Mouse (Mus musculus): ENCODE results near the gene Vps33a.

Gene Vps33a

DNA sequence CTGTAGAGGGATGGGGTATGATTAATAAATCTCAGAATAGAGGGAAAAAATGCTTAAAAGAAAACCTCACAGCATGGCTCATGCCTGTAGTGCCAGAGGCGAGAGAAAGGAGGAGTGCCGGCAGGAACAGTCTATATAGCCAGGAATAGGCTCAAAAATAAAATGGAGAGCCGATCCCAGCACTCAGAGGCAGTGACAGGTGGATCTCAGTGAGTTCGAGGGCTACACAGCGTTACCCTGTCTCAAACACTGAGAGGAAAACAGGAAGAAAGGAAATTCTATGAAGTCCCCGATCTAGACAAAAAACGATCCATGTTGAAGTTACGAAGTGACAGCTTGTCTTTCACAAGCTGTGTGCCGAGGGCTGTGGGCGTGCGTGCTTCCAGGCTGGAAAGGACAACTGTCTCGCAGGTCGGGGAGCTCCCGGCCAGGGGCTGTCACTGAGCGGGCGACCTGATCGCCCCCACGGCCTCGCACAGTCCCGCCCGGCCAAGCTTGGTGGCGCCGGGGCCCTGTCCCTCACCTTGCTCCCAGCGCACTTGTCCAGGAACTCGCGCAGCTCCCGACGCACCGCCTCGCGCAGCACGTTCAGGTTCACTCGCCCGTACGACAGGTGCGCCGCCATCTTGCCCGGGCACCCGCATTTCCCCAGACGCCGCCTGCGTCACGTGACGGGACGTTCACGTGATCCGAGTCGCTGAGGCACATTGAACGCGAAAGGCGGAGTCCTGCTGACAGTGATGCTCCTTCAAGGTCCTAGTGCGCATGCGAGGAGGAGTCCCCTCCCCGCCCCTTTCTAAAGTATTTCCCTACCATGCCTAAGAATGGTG is at the start of gene Vps33a:
Vps33a (minus strand) TSS at position 682 of the 830 bp plus-strand sequence.
- in situ Hi-C loops (cut with MboI, MseI): no loop called here

DNA sequence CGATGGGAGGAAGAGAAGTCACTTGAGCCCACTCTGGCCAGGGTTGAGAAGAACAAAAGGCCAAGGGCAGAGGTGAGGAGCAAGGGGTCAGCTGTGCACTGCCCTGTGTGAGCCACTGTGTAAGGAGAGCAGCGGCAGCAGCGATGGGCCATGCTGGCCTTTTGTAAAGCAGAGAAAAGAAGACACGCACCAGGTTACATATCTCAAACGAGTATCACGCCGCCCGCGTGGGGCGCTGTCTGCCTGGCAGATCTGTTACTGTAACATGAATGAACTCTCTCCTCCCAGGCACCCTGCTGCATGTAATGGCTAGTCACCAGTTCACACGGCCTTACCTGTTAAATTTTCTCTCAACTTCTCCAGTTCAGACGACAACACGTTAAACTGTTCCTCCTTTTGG is 49.6 kb upstream of the Vps33a start:
- in situ Hi-C loops (cut with MboI, MseI): no loop called here

DNA sequence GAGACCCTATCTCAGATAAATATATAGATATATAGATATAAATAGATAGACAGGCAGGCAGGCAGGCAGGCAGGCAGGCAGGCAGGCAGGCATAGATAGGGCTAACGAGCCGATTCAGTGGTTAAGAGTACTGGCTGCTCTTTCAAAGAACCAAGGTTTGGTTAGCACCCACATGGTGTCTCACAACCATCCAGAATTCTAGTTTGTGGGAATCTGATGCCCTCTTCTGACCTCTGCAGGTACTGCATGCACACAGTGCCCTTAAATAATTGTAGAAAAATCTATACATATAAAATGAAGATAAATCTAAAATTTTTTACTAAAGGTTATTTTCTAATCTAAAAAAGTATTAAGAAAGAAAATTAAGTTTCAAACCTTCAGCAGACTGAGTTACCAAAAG is 45.7 kb upstream of the Vps33a start:
- in situ Hi-C loops (cut with MboI, MseI): no loop called here

DNA sequence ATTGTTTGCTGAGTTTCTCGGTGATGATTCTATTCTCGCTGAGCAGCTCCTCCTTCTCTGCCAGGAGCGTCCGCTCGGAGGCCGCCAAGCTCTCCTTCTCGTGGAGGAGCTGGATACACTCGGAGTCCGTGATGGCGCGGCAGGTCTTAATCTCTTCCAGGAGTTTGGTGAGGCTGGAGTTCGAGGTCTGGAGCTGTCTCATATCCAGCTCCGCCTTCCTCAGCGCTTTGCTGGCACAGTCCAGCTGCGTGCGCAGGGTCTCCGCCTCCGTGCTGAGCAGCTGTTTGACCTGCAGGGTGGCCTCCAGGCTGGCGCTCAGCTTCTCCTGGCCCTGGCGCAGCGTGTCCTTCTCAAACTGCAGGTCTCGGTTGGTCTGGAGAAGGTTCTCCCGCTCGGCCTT is 41.4 kb upstream of the Vps33a start:
- in situ Hi-C loops (cut with MboI, MseI): no loop called here

DNA sequence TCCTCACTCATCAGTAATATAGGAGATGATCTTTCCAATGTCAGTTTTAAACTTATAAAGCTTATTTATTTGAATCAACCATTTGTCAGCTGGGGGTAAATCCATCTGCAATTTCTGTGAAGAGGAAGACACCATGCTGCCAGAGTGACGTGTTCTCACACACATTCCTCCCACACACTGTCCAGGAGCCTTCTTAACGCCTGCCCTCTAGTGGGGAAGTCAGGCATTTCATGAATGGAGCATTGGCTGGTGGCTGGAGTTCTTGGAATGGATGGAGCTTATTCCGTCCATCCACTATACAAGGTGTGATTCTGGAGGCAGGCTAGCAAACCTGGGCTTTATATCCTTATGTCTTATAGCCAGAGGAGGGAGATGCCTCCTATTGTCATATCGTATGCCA is 37.0 kb upstream of the Vps33a start:
- in situ Hi-C loops (cut with MboI, MseI): no loop called here

DNA sequence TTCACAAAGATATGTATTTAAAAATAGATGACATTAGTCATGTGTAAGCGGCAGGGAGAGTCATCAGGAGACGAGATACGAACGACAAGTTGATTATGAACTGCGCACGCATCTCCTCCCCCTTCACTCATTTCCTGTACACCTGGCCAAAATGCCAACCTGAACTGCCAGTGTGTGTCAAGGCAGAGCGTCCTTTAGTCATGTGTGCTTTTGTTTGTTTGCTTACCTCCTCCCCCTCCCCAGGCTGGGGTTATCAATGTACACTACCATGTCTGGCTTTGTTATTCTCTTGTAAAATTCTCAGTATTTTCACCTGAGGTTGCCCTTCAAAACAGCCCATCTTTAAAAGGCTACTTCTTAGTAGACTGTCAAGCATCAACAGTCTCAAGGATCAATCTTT is 36.6 kb upstream of the Vps33a start:
- in situ Hi-C loops (cut with MboI, MseI): no loop called here

DNA sequence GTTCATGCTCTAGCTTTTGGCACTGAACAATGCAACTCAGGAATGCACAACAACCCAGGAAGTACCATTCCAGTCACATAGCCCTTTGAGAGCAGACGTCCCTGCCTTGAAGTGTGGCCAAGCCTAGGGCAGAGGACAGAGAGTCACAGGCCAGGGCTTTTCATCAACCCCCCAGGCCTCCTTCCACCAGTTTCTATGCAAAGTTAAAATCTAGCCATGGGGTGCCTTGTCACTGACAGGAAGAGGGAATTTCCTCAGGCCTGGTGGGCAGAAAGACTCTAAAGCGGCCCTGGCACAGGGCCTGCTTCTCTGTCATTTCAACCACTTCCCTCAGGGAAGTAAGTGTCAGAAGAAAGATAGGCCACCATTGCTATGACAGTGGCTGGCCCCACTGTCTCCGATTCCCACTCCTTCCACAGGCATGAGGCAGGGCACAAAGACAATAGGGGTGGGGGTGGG is 34.4 kb upstream of the Vps33a start:
- in situ Hi-C loops (cut with MboI, MseI): no loop called here

DNA sequence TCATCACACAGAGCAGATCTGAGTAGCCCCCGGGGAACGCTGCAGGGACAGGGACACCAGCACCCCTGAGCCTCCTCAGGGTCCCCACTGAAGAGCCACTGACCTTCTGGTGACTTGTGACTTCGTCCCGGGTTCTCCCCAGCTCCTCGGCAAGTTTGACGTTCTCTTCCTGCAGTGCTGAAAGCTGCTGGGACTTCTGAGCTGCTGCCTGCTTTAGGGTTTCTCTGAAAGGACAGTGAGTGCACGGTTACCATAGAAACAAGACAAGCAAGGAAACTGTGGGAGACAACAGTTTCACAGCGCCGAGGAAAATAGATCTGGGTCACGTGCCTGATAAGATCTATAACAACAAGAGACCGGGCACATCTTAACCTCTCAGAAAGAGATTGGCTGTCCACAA is 30.7 kb upstream of the Vps33a start:
- in situ Hi-C loops (cut with MboI, MseI): no loop called here

DNA sequence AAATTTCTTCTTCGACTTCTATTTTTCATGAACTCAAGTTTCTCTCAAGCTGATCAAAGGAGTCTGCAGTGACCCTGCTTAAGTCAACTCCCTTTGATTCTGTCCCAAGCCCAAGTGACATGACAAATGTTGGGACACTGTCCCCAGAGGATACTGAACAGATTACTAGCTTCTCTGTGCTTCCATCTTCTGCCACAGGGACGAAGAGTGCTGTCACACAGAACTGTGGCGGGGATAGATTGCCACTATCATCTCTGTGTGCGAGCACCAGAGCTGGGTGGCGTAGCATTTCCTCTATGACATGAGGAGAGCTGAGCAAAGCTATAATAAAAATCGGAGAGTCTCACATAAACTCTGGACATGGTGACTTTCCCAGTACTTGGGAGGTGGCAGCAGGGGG is 29.3 kb upstream of the Vps33a start:
- in situ Hi-C loops (cut with MboI, MseI): no loop called here

DNA sequence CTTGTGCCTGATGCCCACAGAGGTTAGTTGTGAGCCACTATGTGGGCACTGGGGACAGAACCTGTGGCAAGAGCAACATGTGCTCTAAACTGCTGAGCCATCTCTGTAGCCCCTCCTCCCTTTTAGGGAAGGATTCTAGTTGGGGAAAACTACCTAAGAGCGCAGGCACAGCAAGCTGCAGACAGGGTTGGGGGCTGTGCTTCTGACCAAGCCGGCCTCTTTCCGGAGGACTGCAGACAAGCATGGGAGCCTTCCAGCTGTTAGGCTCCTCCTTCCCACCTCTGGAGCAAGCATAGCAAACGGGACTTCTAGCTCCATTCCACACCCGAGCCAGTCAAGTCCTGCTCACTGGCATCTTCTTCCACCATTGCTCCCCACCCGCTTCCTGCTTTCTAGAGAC is 26.5 kb upstream of the Vps33a start:
- in situ Hi-C loops (cut with MboI, MseI): no loop called here

DNA sequence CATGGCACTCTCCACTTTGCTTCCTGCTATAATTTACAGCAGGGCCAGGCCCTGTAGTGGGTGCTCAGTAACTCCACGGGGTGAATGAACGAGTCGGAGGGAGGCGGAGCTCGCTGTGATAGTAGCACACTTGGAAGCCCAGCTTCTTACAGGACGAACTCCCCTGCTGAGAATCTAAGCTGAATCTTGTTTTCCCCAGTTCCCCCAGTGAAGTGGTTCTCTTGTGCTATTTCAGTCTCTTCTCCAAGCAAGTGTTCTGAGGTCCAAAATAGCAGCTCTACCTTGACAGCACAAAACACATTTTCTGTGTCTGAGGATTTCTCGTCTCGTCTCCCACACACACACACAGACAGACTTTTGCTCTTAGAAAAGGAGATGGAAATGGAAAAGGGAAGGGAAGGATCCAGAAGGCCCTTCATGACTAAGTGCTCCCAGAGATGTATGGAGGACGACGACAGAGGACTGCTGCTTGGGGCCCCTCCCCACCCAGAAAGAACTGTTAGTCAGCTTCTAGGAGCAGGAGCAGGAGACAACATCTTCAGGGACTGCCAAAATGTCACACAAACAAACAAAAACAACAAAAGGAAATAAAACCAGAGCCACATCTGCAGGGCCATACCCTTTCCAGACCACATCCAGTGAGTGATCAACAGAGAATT is 20.9 kb upstream of the Vps33a start:
- in situ Hi-C loops (cut with MboI, MseI): loop anchor here in 1 of 2 experiments (5.0 kb wide), 1 partner anchor 559 kb away; no protein-coding TSS in a partner anchor

DNA sequence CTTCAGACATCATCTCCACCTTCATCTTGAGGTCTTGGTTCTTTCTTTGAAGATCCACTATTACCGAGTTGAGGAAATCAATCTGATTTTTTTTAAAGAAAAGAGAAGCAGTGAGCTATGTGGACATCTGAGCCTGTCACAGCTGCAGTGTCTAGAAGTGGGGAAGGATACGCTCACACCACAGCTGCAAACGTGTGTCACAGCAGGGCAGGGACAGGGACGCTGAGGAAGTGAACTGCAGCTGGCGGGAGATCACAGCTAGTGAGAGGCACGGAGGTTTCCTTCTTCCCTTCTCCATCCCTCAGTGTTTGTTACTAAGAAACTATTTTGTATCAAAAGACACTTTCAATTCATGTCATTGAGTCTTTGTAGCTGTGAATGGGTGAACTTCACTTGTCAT is 7.2 kb upstream of the Vps33a start:
- in situ Hi-C loops (cut with MboI, MseI): no loop called here

DNA sequence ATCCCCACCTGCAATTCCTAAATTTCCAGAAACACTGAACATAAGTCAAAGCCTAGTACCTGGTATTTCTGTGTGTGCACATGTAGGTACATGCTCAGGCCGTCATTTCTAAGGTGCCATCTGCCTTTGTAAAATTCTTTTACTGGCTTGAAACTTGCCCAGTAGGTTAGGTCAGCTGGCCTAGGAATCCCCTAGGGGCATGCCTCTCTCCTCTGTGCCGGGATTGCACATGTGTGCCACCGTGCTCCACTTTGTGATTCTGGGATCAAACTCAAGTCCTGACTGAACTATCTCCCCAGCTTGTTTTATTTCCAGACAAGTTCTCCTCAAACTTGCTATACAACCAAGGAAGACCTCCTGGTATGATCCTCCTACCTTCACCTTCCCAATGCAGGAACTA is 3.9 kb upstream of the Vps33a start:
- in situ Hi-C loops (cut with MboI, MseI): loop anchor here in 1 of 2 experiments (5.0 kb wide), 1 partner anchor 49 kb away; the partner anchor contains the start of gene Gm49027

DNA sequence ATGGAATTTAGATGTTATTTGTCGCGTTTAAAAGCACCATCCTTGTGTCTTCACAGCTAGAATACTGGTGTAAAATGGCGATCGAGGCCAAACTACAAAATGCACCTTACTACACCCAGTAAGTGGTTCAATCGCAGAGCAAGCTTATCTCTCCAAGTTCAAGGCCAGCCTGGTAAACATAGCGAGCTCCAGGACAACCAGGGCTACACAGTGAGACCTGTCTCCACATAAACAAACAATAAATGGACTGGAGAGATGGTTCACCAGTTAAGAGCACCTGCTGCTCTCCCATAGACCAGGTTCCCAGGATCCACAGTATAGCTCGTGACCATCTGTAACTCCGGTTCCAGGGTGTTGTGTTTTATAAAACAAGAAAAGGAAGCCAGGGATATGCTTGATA is 524 bp upstream of the Vps33a start:
- in situ Hi-C loops (cut with MboI, MseI): no loop called here

DNA sequence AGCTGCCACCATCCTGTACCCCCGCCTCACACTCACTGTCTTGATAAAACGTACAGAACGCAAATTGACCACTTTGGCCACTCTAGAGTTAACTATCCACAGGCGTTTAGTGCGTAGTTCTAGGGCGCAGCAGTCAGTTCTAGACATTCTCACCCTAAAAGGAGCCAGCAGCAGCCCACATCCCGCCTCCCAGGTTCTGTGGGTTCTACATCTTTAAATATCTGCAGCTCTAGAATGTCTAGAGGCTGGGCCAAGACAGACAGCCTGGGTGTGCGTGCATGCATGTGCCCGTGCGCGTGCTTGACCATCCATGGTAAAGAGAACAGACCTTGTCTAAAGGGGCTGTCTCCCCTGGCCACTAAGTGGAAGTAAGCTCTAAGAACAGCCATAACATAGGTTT is 11.7 kb downstream of the Vps33a start:
- in situ Hi-C loops (cut with MboI, MseI): no loop called here

DNA sequence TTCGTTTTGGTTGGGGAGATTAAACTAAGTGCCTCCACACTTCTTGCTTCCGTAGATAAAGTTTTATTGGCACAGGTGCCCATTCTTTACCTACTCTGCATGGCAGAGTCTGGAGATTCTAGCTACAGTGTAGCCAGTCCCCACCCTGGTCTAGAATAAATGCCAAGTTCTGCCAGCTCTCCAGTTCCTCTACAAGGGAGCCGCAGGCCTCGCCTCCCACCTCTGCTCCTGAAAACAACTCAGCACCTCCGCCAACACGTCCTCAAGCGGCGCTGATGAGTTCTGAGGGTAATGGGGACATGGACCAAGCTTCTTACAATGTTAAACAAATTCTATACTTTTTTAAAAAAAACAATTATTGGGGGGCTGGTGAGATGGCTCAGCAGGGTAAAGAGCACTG is 13.2 kb downstream of the Vps33a start:
- in situ Hi-C loops (cut with MboI, MseI): no loop called here

DNA sequence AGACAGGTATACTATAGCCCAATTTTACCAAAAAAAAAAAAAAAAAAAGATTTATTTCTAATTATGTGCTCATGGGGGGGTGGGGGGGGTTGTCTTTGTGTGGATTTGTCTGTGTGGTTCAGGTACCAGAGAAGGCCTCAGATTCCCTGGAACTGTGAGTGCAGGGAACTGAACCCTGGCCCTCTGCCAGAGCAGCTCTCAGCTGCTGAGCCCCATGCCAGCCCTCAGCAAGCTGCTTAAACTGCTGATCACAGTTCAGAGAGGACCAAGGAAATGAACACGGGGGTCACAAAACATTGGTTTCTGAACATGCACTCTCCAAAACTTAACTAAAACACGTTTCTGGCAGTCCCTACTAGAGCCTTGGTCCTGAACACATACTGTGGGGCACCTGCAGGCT is 16.4 kb downstream of the Vps33a start:
- in situ Hi-C loops (cut with MboI, MseI): no loop called here

DNA sequence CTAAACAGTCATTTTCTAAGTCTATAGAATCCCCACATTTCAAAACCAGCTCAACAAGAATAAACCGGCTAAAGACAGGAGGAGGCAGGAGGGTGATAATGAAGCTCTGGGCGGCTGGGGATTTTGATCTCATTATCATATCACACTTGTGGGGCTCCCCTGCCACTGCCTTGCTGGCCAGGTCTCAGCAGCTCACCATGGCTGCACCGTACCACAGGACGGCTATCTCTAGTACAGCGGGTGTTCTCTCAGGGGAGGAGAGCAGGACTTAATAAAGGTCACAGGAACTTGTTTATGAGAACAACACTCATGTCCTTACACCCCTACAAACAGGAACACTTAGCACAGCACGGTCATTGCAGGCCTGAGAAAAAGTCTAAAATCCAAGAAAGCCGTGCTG is 17.1 kb downstream of the Vps33a start:
- in situ Hi-C loops (cut with MboI, MseI): no loop called here

DNA sequence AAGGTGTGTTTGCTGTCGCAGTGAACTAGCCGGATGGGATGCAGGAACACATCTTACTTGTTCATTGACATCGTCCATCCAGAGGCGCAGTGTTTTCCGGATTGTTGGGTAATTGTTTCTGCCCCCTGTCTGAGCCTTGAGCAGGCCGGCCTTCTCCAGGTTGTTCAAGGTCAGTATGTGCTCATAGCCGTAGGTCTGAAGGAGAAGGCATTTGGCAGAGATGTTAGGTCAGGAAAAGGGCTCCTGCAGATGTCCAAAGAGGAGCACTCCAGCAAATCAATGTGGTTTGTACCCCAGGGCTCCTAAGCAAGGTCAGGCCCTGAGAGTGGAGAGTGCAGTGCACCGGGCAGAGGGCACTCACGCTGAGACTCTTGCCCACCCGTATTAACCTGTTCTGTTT is 39.0 kb downstream of the Vps33a start:
- in situ Hi-C loops (cut with MboI, MseI): no loop called here

DNA sequence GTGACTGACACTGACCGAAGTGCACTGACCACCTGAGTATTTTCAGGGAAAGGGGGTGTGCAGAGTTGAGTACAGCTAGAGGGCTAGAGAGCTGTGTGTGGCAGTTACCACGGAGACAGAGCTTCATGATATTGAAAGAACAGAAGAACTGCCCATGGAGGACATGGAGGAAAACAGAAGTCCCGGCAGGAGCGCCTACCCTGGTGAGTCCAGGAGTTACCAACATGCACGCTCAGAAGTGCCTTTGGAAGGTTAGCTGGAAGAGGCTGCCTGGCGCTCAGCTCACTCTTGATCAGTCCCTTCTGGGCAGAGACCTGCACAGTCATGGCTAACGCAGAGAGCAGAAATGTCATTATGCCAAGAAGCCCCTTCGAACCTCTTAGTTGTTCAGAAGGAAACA is 42.8 kb downstream of the Vps33a start:
- in situ Hi-C loops (cut with MboI, MseI): no loop called here

DNA sequence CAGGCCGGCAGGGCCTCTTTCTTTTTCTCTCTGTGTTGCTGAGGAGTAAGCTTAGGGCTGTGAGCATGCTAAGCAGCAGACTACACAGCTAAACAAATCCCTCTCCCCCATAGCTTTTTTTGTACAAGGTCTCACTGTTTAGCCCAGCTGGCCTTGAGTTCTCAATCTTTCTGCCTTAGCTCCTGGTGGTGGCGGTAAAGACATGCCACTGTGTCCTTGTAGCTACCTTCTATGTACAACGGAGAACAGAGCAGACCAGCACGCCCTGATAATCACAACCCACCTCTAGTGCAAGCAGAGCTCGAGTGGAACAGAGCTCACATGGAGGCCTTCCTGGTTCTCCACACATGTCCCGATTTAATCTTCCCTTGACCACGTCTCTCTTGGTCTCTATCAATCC is 44.2 kb downstream of the Vps33a start:
- in situ Hi-C loops (cut with MboI, MseI): loop anchor here in 1 of 2 experiments (5.0 kb wide), 2 partner anchors 49 to 451 kb away; no protein-coding TSS in a partner anchor

DNA sequence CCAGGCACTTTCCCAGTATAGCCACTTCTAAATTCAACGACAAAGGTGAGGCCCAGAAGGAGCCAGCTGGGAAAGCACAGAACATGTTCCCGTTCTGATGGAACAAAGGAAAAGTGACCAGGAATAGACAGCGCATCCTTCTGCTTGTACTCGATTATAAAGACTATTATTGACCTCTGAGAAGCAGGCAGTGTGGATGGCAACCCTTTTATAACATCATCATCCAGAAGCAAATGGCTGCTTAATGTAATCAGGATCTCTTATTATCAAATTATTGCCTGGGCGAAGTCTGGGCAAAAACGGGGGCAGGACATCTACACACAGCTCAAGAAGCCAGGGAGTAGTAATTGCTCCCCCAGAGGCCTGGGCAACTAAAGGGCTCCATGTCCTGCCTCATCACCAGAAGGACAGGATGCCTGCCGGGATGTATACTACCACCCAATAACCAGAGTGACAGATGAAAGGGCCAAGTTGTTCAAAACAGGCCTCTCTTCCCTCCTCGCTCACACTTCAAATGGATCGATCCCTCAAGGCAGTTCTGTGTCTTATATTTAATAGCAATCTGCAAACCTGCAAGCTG is 46.8 kb downstream of the Vps33a start:
- in situ Hi-C loops (cut with MboI, MseI): loop anchor here in 1 of 2 experiments (5.0 kb wide), 2 partner anchors 51 to 449 kb away; no protein-coding TSS in a partner anchor
